Mouse (Mus musculus) frontal cortex, postnatal 36 days (tissue): ENCODE measurements around the gene Grik4.
A peak's percentile ranks its signal among the peaks of the same experiment; 100 is the strongest.

ENCODE experiments used
- DNase-seq, 2 experiments: peaks; one replicate each; pipeline ENCODE4 v3.0.0; 2022; ENCODE audit warnings: low spot score in 2 of 2

The Grik4 gene

GRCm38 (mm10) chr9:42859959-42860794 lies 84.1 kb downstream of the Grik4 start:
- no peak for DNase-seq

- DNase-seq: no peak
These were observed 85.1 kb downstream of the Grik4 start for GRCm38 (mm10) chr9:42858998-42859690.

GRCm38 (mm10) chr9:42858576-42858975 lies 85.7 kb downstream of the Grik4 start:
- no peak for DNase-seq

GRCm38 (mm10) chr9:42857756-42858155 lies 86.5 kb downstream of the Grik4 start:
- DNase-seq: no peak

GRCm38 (mm10) chr9:42853077-42853476 lies 91.2 kb downstream of the Grik4 start:
- DNase-seq: no peak

GRCm38 (mm10) chr9:42850063-42850462 lies 94.2 kb downstream of the Grik4 start:
- DNase-seq: no peak

- DNase-seq: no peak
These were observed 96.2 kb downstream of the Grik4 start for GRCm38 (mm10) chr9:42848061-42848460.

GRCm38 (mm10) chr9:42846676-42847425 lies 97.4 kb downstream of the Grik4 start:
- peak; percentile 39 to 54 for DNase-seq

- no peak for DNase-seq
These were observed 98.2 kb downstream of the Grik4 start for GRCm38 (mm10) chr9:42846139-42846538.

- DNase-seq: no peak
These were observed 100.0 kb downstream of the Grik4 start for GRCm38 (mm10) chr9:42844301-42844700.

GRCm38 (mm10) chr9:42838299-42838698 lies 106.0 kb downstream of the Grik4 start:
- DNase-seq: no peak

- DNase-seq: no peak
These were observed 106.8 kb downstream of the Grik4 start for GRCm38 (mm10) chr9:42837498-42837897.

- no peak for DNase-seq
These were observed 112.7 kb downstream of the Grik4 start for GRCm38 (mm10) chr9:42831558-42831957.

- DNase-seq: no peak
These were observed 125.0 kb downstream of the Grik4 start for GRCm38 (mm10) chr9:42819247-42819646.

GRCm38 (mm10) chr9:42816815-42817214 lies 127.5 kb downstream of the Grik4 start:
- DNase-seq: no peak

GRCm38 (mm10) chr9:42809146-42809545 lies 135.1 kb downstream of the Grik4 start:
- no peak for DNase-seq

GRCm38 (mm10) chr9:42808394-42808793 lies 135.9 kb downstream of the Grik4 start:
- DNase-seq: no peak

- DNase-seq: peak in 1 of 2 experiments; percentile 30
These were observed 141.2 kb downstream of the Grik4 start for GRCm38 (mm10) chr9:42803061-42803491.

- DNase-seq: peak; percentile 59 to 61
These were observed 142.4 kb downstream of the Grik4 start for GRCm38 (mm10) chr9:42801929-42802328.

GRCm38 (mm10) chr9:42800138-42800537 lies 144.2 kb downstream of the Grik4 start:
- DNase-seq: no peak

GRCm38 (mm10) chr9:42799694-42800093 lies 144.6 kb downstream of the Grik4 start:
- DNase-seq: no peak

- no peak for DNase-seq
These were observed 145.1 kb downstream of the Grik4 start for GRCm38 (mm10) chr9:42799242-42799641.
